Mouse (Mus musculus) thymus, postnatal 25 days (tissue): ENCODE measurements around the gene Tpo.

Experiments used
- DNase-seq: peaks from one replicate; pipeline ENCODE4 v3.0.0; 2022

Gene Tpo

DNA sequence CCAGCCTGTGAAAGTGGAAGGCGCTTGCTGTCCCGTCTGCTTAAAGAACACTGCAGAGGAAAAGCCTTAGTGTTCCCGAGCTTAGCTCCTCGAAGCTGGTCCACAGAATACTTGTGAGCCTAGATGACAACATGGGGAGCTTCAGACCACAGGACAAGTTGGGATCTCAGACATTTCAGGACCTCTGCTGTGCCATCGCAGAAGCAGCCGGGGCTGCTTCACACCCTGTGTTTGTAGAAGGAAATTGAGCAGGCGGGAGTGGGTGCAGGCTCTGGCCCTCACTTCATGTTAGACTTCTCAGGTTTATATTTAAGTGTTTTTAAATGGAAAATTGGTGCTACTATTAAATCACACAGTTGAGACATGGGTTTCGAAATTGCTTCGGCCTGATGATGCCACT lies 116.9 kb downstream of the Tpo start:
- DNase-seq = no peak

DNA sequence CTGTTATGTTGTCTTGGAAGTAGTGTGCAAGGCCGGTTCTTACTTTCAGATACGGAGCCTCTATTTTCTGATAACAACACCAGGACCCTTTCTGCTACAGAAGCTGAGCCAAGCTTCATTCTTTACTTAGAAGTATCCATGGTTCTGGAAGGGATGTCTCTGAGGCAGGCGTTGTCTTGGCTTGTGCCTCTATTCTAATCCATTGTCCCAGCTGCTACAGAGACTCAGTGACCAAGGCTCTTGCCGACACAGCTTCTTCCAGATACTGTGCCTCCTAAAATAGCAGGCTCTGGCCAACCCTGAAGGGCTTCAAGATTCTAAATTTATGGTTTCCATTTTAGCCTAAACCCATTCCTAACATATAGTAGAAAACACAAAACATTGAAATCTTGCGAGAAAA lies 123.7 kb downstream of the Tpo start:
- DNase-seq = no peak

DNA sequence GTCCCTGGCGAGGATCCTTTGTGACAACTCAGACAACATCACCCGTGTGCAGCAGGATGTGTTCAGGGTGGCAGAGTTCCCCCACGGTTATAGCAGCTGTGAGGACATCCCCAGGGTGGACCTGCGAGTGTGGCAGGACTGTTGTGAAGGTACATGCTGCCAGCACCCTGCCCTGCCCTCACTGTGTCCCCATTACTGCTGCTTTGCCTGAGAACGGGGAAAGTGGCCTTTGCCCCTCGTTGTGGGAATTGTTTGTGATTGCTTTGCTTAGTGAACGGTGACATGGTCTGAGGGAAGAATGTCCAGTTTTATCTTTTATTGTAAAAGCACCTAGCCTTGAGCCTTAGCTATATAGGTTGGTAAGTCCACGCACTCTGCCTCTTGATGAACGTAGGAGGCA lies 125.8 kb downstream of the Tpo start:
- no peak for DNase-seq
